Mouse (Mus musculus): ENCODE measurements around the gene Eln.
A peak's percentile ranks its signal among the peaks of the same experiment; 100 is the strongest.

The Eln gene

GRCm38 (mm10) chr5:134678827-134679546, 68.1 kb downstream of the Eln start:
- TF ChIP-seq GATA4 (IDR thresholded peaks at IDR 0.05; ENCODE audit: insufficient replicate concordance, low read length): no peak

DNA sequence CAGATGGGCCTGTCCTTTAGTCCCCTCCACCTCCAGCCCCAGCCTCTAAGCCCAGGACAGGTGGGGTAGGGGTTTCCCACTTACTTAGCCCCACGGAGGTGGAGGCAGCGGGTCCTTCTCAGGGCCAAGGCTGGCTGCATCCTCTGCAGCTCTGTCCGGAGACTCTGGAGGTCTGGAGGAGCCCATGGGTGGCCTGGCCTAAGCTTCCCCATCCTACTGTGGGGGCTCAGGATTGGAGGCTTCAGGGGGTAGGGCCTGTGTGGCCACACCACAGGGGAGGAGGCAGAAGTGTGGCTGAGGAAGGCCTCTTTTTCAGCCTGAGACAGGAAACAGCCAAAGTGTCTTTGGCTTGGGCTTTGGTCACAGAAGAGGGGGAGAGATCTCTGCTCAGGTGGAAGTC, 69.1 kb downstream of the Eln start:
- no peak for TF ChIP-seq GATA4 (IDR thresholded peaks at IDR 0.05; ENCODE audit: insufficient replicate concordance, low read length)

GRCm38 (mm10) chr5:134677491-134677890, 69.6 kb downstream of the Eln start:
- TF ChIP-seq GATA4 (IDR thresholded peaks at IDR 0.05; ENCODE audit: insufficient replicate concordance, low read length): no peak

GRCm38 (mm10) chr5:134675956-134676759, 71.0 kb downstream of the Eln start:
- TF ChIP-seq GATA4 (IDR thresholded peaks at IDR 0.05; ENCODE audit: insufficient replicate concordance, low read length): 0 out of 2 replicates have a peak, but pooled peaks have one; percentile 20

DNA sequence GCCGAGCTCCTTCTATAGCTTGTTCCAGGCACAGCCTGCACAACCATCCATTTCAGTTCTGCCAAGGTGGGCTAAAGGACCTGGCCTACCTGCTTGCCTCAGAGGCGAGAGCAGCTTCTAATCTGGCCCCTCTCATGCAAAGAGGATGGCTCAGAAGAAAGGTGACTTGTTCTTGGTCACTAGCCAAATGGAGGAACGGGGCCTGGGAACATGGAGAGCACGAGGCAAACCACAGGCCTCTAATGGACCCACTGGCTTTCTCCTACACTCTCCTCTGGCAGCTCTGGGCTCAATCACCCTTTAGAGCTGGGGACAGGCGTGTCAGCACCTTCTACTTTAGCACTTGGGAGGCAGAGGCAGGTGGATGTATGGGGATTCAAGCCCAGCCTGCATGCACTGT, 72.1 kb downstream of the Eln start:
- no peak for TF ChIP-seq GATA4 (IDR thresholded peaks at IDR 0.05; ENCODE audit: insufficient replicate concordance, low read length)

DNA sequence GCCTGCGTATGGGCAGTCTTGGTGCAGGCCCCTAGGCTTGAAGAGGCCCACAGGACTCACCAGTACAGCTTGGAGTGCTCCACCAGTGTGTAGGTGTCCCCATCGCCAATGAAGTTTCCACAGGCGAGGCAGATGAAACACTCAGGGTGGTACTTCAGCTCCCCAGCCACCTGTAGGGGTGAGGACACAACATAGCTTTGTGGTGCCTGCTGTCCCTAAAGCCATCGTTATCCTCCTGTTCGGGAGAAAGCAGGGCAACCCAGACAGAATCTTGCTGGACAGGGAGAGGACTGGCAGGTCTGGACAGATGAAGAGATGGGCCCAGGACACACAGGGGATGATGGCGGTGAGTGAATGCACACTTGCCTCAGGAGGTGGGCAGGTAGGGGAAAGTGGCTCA, 74.5 kb downstream of the Eln start:
- no peak for TF ChIP-seq GATA4 (IDR thresholded peaks at IDR 0.05; ENCODE audit: insufficient replicate concordance, low read length)

- no peak for TF ChIP-seq GATA4 (IDR thresholded peaks at IDR 0.05; ENCODE audit: insufficient replicate concordance, low read length)
Observed at GRCm38 (mm10) chr5:134672198-134672516, 75.0 kb downstream of the Eln start.

DNA sequence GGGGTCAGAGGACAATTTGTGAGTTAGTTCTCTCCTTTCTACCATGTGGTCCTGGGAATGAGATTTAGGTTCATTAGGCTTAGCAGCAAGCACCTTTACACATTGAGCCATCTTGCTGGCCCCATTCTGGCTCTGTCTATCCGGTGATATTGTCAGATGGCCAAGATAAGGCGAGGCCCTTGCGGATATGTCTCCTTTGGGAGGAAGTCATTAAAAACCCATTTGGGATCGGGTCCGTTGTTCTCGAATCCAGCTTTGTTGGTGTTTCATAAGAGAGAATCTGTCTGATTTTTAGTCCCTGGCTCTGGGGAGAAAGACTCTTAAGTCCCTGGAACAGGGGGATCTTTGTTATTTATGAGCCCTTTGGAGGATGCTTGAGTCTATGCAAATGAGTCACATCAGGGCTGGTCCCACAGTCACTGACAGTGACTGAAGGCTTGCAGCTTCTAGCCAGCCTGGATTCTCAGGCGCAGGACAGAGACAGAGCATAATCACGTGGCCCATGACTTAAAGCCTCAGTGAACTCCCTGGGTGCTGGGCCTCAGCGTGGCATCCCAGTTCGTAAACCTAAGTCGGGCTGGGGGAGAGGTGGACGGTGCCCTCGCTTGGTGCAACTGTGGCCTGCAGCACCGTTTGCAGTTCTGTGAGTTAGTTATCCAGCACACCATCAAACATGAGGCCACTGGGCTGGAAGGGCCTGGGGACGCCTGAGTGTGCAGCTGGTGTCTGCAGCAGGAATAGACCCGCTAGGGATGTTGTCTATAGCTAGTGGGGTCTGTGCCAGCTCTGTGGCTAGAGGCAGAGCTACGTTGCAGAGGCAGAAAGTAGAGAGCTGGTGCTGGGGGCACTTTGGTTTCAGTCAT, 75.6 kb downstream of the Eln start:
- no peak for TF ChIP-seq GATA4 (IDR thresholded peaks at IDR 0.05; ENCODE audit: insufficient replicate concordance, low read length)

GRCm38 (mm10) chr5:134669001-134669708, 78.0 kb downstream of the Eln start:
- no peak for TF ChIP-seq GATA4 (IDR thresholded peaks at IDR 0.05; ENCODE audit: insufficient replicate concordance, low read length)

DNA sequence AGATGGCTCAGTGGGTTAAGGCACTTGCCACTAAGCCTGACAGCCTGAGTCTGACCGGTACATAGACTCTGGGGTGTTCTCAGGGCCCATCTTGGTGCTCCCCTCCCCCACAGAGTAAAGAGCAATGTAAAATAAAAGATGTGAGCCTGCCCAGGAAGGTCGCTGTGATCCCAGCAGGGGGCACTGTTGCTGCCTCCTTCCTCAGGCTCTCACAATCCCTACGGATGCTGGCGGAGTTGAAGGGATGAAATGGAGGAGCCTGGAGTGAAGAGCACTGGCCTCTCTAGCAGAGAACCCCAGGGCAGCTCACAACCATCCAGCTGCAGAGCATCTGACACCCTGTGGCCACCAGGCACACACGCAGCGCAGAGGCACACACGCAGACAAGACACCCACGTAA, 78.6 kb downstream of the Eln start:
- no peak for TF ChIP-seq GATA4 (IDR thresholded peaks at IDR 0.05; ENCODE audit: insufficient replicate concordance, low read length)

GRCm38 (mm10) chr5:134656708-134657107, 90.4 kb downstream of the Eln start:
- no peak for TF ChIP-seq GATA4 (IDR thresholded peaks at IDR 0.05; ENCODE audit: insufficient replicate concordance, low read length)

Measured in liver, adult (tissue).